Mouse (Mus musculus) neural tube, embryonic 12.5 days (tissue): ENCODE data around the gene Ilf3. TPM values are rescaled to one million over a fixed set of nuclear protein-coding genes. Genes with fewer than 3 reads are reported as not detected.

ENCODE experiments used
- ATAC-seq: fragments of 200-750 bp; cut with Nextera tagmentation; 2 replicates; pipeline ENCODE4 v1.8.0; 2017; ENCODE audit warnings: low read depth, mild to moderate bottlenecking, moderate TSS enrichment, moderate library complexity; ENCODE audit not compliant: low FRiP score
- H3K27ac ChIP-seq: fragments of 300-500 bp; sonication (generic); 2 replicates; pipeline ENCODE4 v1.5.1; 2016
- H3K27me3 ChIP-seq: fragments of 300-500 bp; sonication (generic); replicated peaks from 2 replicates; pipeline ENCODE4 v1.6.1; 2016; ENCODE audit warnings: mild to moderate bottlenecking
- H3K36me3 ChIP-seq: fragments of 300-500 bp; sonication (generic); 2 replicates; pipeline ENCODE4 v1.6.1; 2016; ENCODE audit warnings: mild to moderate bottlenecking
- H3K4me1 ChIP-seq: fragments of 300-500 bp; sonication (generic); 2 replicates; pipeline ENCODE4 v1.6.1; 2016
- H3K4me2 ChIP-seq: fragments of 300-500 bp; sonication (generic); replicated peaks from 2 replicates; pipeline ENCODE4 v1.6.1; 2016; ENCODE audit warnings: mild to moderate bottlenecking
- H3K4me3 ChIP-seq: fragments of 300-500 bp; sonication (generic); 2 replicates; pipeline ENCODE4 v1.5.1; 2016
- H3K9ac ChIP-seq: fragments of 300-500 bp; sonication (generic); 2 replicates; pipeline ENCODE4 v1.6.1; 2016; ENCODE audit warnings: mild to moderate bottlenecking
- H3K9me3 ChIP-seq: fragments of 300-500 bp; sonication (generic); 2 replicates; pipeline ENCODE4 v1.6.1; 2016; ENCODE audit warnings: mild to moderate bottlenecking
- WGBS: fragments of 180-500 bp; shearing (Covaris S2); methylation state at CpG from one replicate; pipeline ENCODE4 v1.1.7; 2016; 5-methylcytosine and 5-hydroxymethylcytosine counted together
- polyA plus RNA-seq: library from polyadenylated mRNA; unstranded; fragments of >200 nt; fragmentation: Nextera tagmentation; extraction: Ambion mirVana; gene quantifications from 2 replicates; pipeline ENCODE4 v1.2.1, GENCODE M21; 2016

The Ilf3 gene
- polyA plus RNA-seq, 1 experiment from 2014 or later: 286 TPM

DNA sequence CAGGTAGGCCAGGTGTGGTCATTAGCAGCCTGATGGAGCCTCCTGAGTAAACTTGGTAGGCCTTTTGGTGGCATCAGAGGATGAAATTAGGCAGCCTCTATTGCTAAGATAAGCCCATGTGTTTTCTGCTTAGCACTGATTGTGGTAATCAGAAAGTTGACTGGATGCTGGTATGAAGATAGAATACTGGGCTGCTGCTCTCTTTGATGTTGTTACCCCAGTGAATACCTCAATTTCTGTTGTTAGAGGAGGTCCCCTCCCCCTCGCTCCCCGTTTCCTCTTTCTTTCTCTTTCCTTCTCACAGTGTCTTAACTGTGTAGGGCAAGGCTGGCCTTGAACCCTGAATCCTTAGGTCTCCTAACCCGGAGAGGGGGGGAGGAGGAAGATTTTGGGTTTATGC, 11.5 kb downstream of the Ilf3 start:
- Histone ChIP-seq H3K4me2 (no peak overlapping the region), H3K9ac (no peak overlapping the region), H3K36me3 (peaks cover 5% of the 10 kb centered on the region), H3K4me1 (peaks cover 12% of the 10 kb centered on the region; the same call in 1 of the 2 replicates), H3K27me3 (no peaks in the 10 kb centered on the region), H3K27ac (no peak overlapping the region), H3K4me3 (no peak overlapping the region), H3K9me3 (no peaks in the 10 kb centered on the region)
- 89% methylated on average over 3 of the region's 3 CpGs for WGBS
- ATAC-seq: no peak

GRCm38 (mm10) chr9:21380868-21381267, 13.2 kb downstream of the Ilf3 start:
- no peak overlapping the region for H3K4me3 ChIP-seq
- H3K4me1 ChIP-seq: peaks cover 6% of the 10 kb centered on the region; the same call in 1 of the 2 replicates
- H3K4me2 ChIP-seq: no peak overlapping the region
- no peaks in the 10 kb centered on the region; the same call in 1 of the 2 replicates for H3K36me3 ChIP-seq
- ATAC-seq: no peak
- no peak overlapping the region for H3K9ac ChIP-seq
- no peaks in the 10 kb centered on the region for H3K9me3 ChIP-seq
- H3K27ac ChIP-seq: no peak overlapping the region
- H3K27me3 ChIP-seq: no peaks in the 10 kb centered on the region

DNA sequence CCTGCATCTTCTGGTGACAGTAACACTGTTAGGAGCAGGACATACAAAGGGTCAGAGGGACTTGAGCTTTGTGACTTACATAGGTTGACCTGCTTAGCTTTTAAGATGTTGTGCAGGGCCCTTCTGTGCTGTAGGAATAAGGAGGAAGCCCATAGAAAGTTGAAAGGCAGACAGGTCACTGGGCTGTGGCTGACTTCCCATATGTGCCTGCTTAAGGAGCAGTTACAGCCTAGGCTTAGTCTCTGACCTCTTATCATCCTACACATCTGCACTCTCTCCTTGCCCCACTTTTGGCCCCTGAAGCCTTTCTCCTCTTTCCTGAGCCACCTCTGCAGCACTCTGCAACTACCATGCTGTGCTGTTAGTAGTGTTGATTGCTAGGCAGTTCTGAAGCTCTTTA, 16.3 kb downstream of the Ilf3 start:
- Histone ChIP-seq H3K4me2 (no peak overlapping the region), H3K4me3 (no peak overlapping the region), H3K9ac (no peak overlapping the region), H3K4me1 (0 out of 2 replicates have a peak, but pooled peaks cover 2% of the 10 kb centered on the region), H3K9me3 (no peaks in the 10 kb centered on the region), H3K27me3 (no peaks in the 10 kb centered on the region), H3K36me3 (peaks cover 11% of the 10 kb centered on the region), H3K27ac (no peak overlapping the region)
- ATAC-seq: no peak

DNA sequence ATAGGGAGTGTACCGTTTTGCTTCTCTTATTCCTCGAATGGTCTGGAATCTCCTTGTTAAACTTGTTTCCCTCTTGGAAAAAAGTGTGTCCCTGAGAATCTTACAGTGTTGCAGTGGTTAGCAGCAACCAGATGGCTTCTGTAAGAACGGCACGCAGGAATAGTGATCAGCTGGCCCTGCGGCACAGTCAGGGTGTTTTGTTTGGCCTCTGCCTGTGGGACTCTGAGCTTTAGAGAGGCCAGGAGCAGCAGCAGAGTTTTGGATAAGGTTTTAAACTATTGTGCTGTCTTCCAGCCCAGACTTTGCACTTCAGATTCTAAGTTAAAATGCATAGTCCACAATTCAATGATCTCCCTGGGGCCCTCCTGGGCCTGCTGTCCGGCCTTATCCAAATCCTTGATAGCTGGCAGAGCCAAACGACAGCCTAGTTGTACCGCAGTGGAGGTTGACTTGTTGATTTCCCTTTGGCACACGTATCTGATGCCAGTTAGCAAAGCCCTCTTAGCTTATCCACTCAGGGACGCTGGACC, 25.0 kb downstream of the Ilf3 start:
- no peak overlapping the region for H3K27ac ChIP-seq
- ATAC-seq: no peak
- H3K9me3 ChIP-seq: no peaks in the 10 kb centered on the region
- no peaks in the 10 kb centered on the region for H3K27me3 ChIP-seq
- H3K9ac ChIP-seq: no peak overlapping the region
- H3K4me1 ChIP-seq: no peaks in the 10 kb centered on the region
- no peak overlapping the region for H3K4me2 ChIP-seq
- H3K36me3 ChIP-seq: peaks cover 87% of the 10 kb centered on the region
- no peak overlapping the region for H3K4me3 ChIP-seq
- 94% methylated on average over 10 of the region's 10 CpGs for WGBS

GRCm38 (mm10) chr9:21395692-21396091, 28.0 kb downstream of the Ilf3 start:
- no peak for ATAC-seq
- WGBS: 89% methylated on average over 3 of the region's 3 CpGs

DNA sequence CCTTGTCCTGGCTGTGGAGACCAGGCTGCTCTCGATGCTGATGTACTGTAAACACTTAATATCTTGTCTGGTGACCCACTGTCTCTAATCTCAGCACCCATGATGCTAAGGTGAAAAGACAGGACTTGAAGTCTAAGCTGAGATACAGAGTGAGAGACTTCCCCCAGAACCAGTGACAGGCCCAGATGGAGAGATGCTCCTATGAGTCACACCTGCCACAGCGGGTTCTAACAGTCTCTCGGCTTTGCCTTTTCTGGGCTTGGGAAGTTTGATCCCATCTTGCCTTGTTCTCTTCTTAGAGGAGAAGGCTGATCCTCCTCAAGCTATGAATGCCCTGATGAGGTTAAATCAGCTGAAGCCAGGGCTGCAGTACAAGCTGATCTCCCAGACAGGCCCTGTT, 29.5 kb downstream of the Ilf3 start:
- ATAC-seq: no peak
- Histone ChIP-seq H3K36me3 (peaks cover 97% of the 10 kb centered on the region), H3K9me3 (no peaks in the 10 kb centered on the region), H3K27me3 (no peaks in the 10 kb centered on the region), H3K4me3 (no peak overlapping the region), H3K4me1 (no peaks in the 10 kb centered on the region), H3K9ac (no peak overlapping the region), H3K27ac (no peak overlapping the region), H3K4me2 (no peak overlapping the region)
- 98% methylated on average over 3 of the region's 3 CpGs for WGBS

More at GRCm38 (mm10) chr9:21395692-21396091, 28.0 kb downstream of the Ilf3 start:
- H3K36me3 ChIP-seq: peaks cover 95% of the 10 kb centered on the region
- no peaks in the 10 kb centered on the region for H3K27me3 ChIP-seq
- H3K4me2 ChIP-seq: no peak overlapping the region
- H3K4me3 ChIP-seq: no peak overlapping the region
- H3K9ac ChIP-seq: no peak overlapping the region
- no peak overlapping the region for H3K27ac ChIP-seq
- H3K4me1 ChIP-seq: no peaks in the 10 kb centered on the region
- H3K9me3 ChIP-seq: no peaks in the 10 kb centered on the region

GRCm38 (mm10) chr9:21401042-21401441, 33.4 kb downstream of the Ilf3 start:
- Histone ChIP-seq H3K9me3 (no peaks in the 10 kb centered on the region), H3K4me1 (no peaks in the 10 kb centered on the region), H3K9ac (no peak overlapping the region), H3K4me2 (no peak overlapping the region), H3K27me3 (no peaks in the 10 kb centered on the region), H3K36me3 (peaks cover 98% of the 10 kb centered on the region), H3K27ac (no peak overlapping the region), H3K4me3 (no peak overlapping the region)
- 95% methylated on average over 9 of the region's 9 CpGs for WGBS
- ATAC-seq: no peak

- Histone ChIP-seq H3K36me3 (peaks cover 96% of the 10 kb centered on the region), H3K27ac (no peak overlapping the region), H3K27me3 (no peaks in the 10 kb centered on the region), H3K9ac (no peak overlapping the region), H3K9me3 (no peaks in the 10 kb centered on the region), H3K4me2 (no peak overlapping the region), H3K4me1 (no peaks in the 10 kb centered on the region), H3K4me3 (no peak overlapping the region)
- no peak for ATAC-seq
- 88% methylated on average over 11 of the region's 11 CpGs for WGBS
These were observed 35.1 kb downstream of the Ilf3 start for GRCm38 (mm10) chr9:21402764-21403253.

DNA sequence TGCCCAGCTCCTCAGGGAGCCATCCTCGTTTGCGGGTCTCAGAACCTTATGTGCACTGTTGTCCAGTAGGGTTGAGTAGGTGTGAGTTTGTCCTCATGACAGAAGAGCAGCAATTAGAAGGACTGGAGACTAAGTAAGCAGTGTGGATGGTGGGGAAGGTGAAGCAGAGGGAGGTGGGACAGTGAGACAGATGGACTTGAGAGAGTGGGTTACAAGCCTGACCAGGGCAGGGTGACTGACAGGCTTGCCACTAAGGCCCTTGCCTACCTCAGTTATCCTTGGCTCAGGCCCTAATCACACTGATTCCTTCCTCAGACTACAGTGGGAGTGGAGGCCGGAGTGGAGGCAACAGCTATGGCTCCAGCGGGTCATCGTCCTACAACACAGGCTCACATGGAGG, 36.1 kb downstream of the Ilf3 start:
- Histone ChIP-seq H3K36me3 (peaks cover 87% of the 10 kb centered on the region), H3K9me3 (no peaks in the 10 kb centered on the region)
- 97% methylated on average over 5 of the region's 5 CpGs for WGBS

DNA sequence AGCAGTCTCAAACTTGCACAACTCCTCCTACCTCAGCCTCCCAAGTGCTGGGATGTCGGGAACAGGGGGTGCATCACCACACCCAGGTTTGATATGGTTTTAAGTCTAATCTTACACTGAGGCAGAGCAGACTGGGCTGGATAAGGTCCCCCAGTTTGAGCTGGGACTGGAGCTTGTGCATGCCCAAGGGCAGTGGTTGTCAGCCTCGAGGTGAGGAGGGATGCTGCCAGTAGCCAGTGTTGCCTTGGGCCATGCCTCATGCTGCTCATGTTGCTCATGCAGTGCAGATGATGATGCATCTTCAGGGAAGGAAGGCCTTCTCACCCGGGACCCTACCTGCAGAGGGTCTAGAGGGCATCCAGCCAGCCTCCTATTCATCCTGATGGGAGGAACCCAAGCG, 37.9 kb downstream of the Ilf3 start:
- Histone ChIP-seq H3K27me3 (no peaks in the 10 kb centered on the region), H3K36me3 (peaks cover 69% of the 10 kb centered on the region), H3K9ac (no peak overlapping the region), H3K4me3 (no peak overlapping the region), H3K9me3 (no peaks in the 10 kb centered on the region), H3K4me1 (no peaks in the 10 kb centered on the region), H3K27ac (no peak overlapping the region), H3K4me2 (no peak overlapping the region)
- WGBS: 76% methylated on average over 4 of the region's 4 CpGs
- ATAC-seq: no peak

More for the DNA sequence above, 36.1 kb downstream of the Ilf3 start:
- Histone ChIP-seq H3K4me2 (no peak overlapping the region), H3K4me3 (no peak overlapping the region), H3K9ac (no peak overlapping the region), H3K27me3 (no peaks in the 10 kb centered on the region), H3K4me1 (no peaks in the 10 kb centered on the region), H3K27ac (no peak overlapping the region)
- no peak for ATAC-seq

DNA sequence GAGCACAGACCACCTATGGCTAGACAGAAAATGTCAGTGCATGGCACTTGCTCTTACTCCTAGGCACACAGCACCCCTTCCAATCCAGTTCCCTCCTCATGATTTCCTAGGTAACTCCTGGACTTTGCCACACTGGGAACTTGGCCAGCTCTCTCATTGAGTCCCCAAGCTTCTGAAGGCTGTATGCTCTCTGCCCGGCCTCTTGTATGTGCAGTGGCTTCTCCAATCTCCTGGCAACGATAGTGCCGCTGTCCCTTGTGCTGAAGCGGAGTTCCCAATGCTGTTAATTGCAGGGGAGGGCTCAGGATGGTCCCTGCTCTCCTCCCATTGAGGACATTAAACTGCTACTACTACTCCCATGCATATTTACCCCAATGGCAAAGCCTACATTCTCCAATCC, 40.3 kb downstream of the Ilf3 start:
- H3K36me3 ChIP-seq: peaks cover 47% of the 10 kb centered on the region
- H3K27me3 ChIP-seq: no peaks in the 10 kb centered on the region
- no peak overlapping the region for H3K27ac ChIP-seq
- H3K9ac ChIP-seq: no peak overlapping the region
- no peak overlapping the region for H3K4me2 ChIP-seq
- peaks cover 6% of the 10 kb centered on the region; the same call in 1 of the 2 replicates for H3K4me1 ChIP-seq
- no peak overlapping the region for H3K4me3 ChIP-seq
- 19% methylated on average over 4 of the region's 4 CpGs for WGBS
- no peak for ATAC-seq
- H3K9me3 ChIP-seq: no peaks in the 10 kb centered on the region

GRCm38 (mm10) chr9:21408624-21409023, 41.0 kb downstream of the Ilf3 start:
- peaks cover 6% of the 10 kb centered on the region; the same call in 1 of the 2 replicates for H3K4me1 ChIP-seq
- 73% methylated on average over 7 of the region's 7 CpGs for WGBS
- H3K9me3 ChIP-seq: no peaks in the 10 kb centered on the region
- no peak overlapping the region for H3K27ac ChIP-seq
- H3K27me3 ChIP-seq: no peaks in the 10 kb centered on the region
- ATAC-seq: no peak
- H3K9ac ChIP-seq: no peak overlapping the region
- no peak overlapping the region for H3K4me3 ChIP-seq
- H3K36me3 ChIP-seq: peaks cover 40% of the 10 kb centered on the region
- no peak overlapping the region for H3K4me2 ChIP-seq

GRCm38 (mm10) chr9:21409592-21410317, 42.1 kb downstream of the Ilf3 start:
- 38% methylated on average over 9 of the region's 9 CpGs for WGBS
- H3K9me3 ChIP-seq: no peaks in the 10 kb centered on the region
- H3K27ac ChIP-seq: no peak overlapping the region
- peaks cover 6% of the 10 kb centered on the region; the same call in 1 of the 2 replicates for H3K4me1 ChIP-seq
- no peak overlapping the region for H3K4me2 ChIP-seq
- H3K9ac ChIP-seq: no peak overlapping the region
- ATAC-seq: 0 out of 2 replicates have a peak, but pooled peaks have one; percentile 11
- H3K36me3 ChIP-seq: peaks cover 29% of the 10 kb centered on the region
- H3K27me3 ChIP-seq: no peaks in the 10 kb centered on the region
- no peak overlapping the region for H3K4me3 ChIP-seq
